Mouse (Mus musculus) neural tube, embryonic 10.5 days (tissue): Measurements from ENCODE around the gene 2310061I04Rik.
A peak's percentile ranks its signal among the peaks of the same experiment; 100 is the strongest.
"Not testable (repeated sequence)": the region's sequence is repeated elsewhere in the genome, so short reads cannot be mapped to it uniquely, and the experiment has no call there.

Experiments used
- DNase-seq: peaks from one replicate; pipeline ENCODE4 v3.0.0-alpha.2; 2017; ENCODE audit warnings: low spot score; ENCODE audit errors: extremely low spot score

2310061I04Rik gene

GRCm38 (mm10) chr17:35896781-35897643 lies at the start of gene 2310061I04Rik:
2310061I04Rik (minus strand) TSS chr17:35897431.
- peak; percentile 92 for DNase-seq

- DNase-seq, result no peak
These were observed 42.7 kb upstream of the 2310061I04Rik start for GRCm38 (mm10) chr17:35939941-35940340.

- no peak for DNase-seq
These were observed 41.9 kb upstream of the 2310061I04Rik start for GRCm38 (mm10) chr17:35939108-35939507.

- DNase-seq, result peak; percentile 42
These were observed 40.6 kb upstream of the 2310061I04Rik start for GRCm38 (mm10) chr17:35937700-35938348.

- not testable (repeated sequence) for DNase-seq
These were observed 38.5 kb upstream of the 2310061I04Rik start for GRCm38 (mm10) chr17:35935763-35936162.

GRCm38 (mm10) chr17:35932608-35933007 lies 35.4 kb upstream of the 2310061I04Rik start:
- no peak for DNase-seq

- no peak for DNase-seq
These were observed 33.4 kb upstream of the 2310061I04Rik start for GRCm38 (mm10) chr17:35930627-35931026.

GRCm38 (mm10) chr17:35929534-35929933 lies 32.3 kb upstream of the 2310061I04Rik start:
- DNase-seq, result no peak

GRCm38 (mm10) chr17:35927471-35927870 lies 30.2 kb upstream of the 2310061I04Rik start:
- DNase-seq, result no peak

- DNase-seq, result no peak
These were observed 26.1 kb upstream of the 2310061I04Rik start for GRCm38 (mm10) chr17:35923281-35923680.

GRCm38 (mm10) chr17:35922566-35922965 lies 25.3 kb upstream of the 2310061I04Rik start:
- no peak for DNase-seq

GRCm38 (mm10) chr17:35921710-35922109 lies 24.5 kb upstream of the 2310061I04Rik start:
- no peak for DNase-seq

GRCm38 (mm10) chr17:35920862-35921562 lies 23.8 kb upstream of the 2310061I04Rik start:
- no peak for DNase-seq

- no peak for DNase-seq
These were observed 23.2 kb upstream of the 2310061I04Rik start for GRCm38 (mm10) chr17:35920384-35920783.

- no peak for DNase-seq
These were observed 22.7 kb upstream of the 2310061I04Rik start for GRCm38 (mm10) chr17:35919864-35920301.

GRCm38 (mm10) chr17:35919060-35919715 lies 22.0 kb upstream of the 2310061I04Rik start:
- DNase-seq, result peak; percentile 87

GRCm38 (mm10) chr17:35918276-35919059 lies 21.2 kb upstream of the 2310061I04Rik start:
- DNase-seq, result peak; percentile 63

- peak; percentile 63 for DNase-seq
These were observed 20.4 kb upstream of the 2310061I04Rik start for GRCm38 (mm10) chr17:35917463-35918251.

- DNase-seq, result peak; percentile 52
These were observed 19.9 kb upstream of the 2310061I04Rik start for GRCm38 (mm10) chr17:35917143-35917462.
